Mouse (Mus musculus): ENCODE measurements around the gene Aldh9a1.

GRCm38 (mm10) chr1:167389584-167389983 lies 39.8 kb downstream of the Aldh9a1 start:
- TF ChIP-seq FLI1 (IDR thresholded peaks at IDR 0.05; ENCODE audit: low read length) (no peak), GATA1 (IDR thresholded peaks at IDR 0.05; ENCODE audit: borderline replicate concordance, low read length) (no peak)

All from megakaryocyte, embryonic 14.5 days (primary cell).